Mouse (Mus musculus): ENCODE measurements around the gene Rfx4.

DNA sequence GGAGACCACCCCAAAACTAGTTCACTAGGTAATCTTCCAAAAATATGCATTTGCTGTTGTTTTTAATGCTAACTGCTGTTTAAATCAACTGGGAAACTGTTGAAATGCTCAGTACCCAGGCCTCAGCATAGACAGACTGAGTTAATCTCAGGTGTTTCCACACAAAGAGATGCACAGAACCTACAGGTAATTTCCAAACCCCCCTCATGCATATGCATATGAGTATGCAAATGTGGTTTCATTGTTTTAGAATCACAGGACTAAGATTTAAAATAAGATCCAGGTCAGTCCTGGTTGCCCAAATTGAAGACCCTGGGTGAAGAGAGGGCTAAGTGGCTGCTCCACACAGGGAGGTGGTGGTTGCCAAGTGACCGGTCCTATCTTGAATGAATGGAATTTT lies 157.3 kb downstream of the Rfx4 start:
- TF ChIP-seq POLR2A (IDR thresholded peaks at IDR 0.05; ENCODE audit: insufficient read depth, low read length) (no peak), CTCF (IDR thresholded peaks at IDR 0.05; ENCODE audit: low read depth, low read length) (no peak)
